Mouse (Mus musculus) liver, embryonic 11.5 days (tissue): ENCODE results near the gene Celf2. TPM values are rescaled to one million over a fixed set of nuclear protein-coding genes. Genes with fewer than 3 reads are reported as not detected.

Experiments
- ATAC-seq: fragments of 200-750 bp; cut with Nextera tagmentation; replicated peaks from 2 replicates; pipeline ENCODE4 v1.8.0; 2017; ENCODE audit warnings: moderate number of reproducible peaks, mild to moderate bottlenecking, moderate TSS enrichment, moderate library complexity; ENCODE audit not compliant: low FRiP score
- DNase-seq: peaks from one replicate; pipeline ENCODE4 v3.0.0-alpha.2; 2017; ENCODE audit warnings: low spot score
- H3K27ac ChIP-seq: fragments of 300-500 bp; sonication (generic); 2 replicates; pipeline ENCODE4 v1.5.1; 2014; ENCODE audit warnings: mild to moderate bottlenecking, low read depth, low read length, control low read depth
- H3K27me3 ChIP-seq: fragments of 300-500 bp; sonication (generic); replicated peaks from 2 replicates; pipeline ENCODE4 v1.6.1; 2014; ENCODE audit warnings: low read length, mixed read lengths; ENCODE audit not compliant: control insufficient read depth, insufficient read depth
- H3K36me3 ChIP-seq: fragments of 300-500 bp; sonication (generic); 2 replicates; pipeline ENCODE4 v1.6.1; 2014; ENCODE audit warnings: mild to moderate bottlenecking, low read length, moderate library complexity, mixed read lengths; ENCODE audit not compliant: control insufficient read depth, insufficient read depth
- H3K4me1 ChIP-seq: fragments of 300-500 bp; sonication (generic); replicated peaks from 2 replicates; pipeline ENCODE4 v1.6.1; 2014; ENCODE audit warnings: low read length, mixed read lengths; ENCODE audit not compliant: control insufficient read depth, insufficient read depth
- H3K4me2 ChIP-seq: fragments of 300-500 bp; sonication (generic); 2 replicates; pipeline ENCODE4 v1.6.1; 2014; ENCODE audit warnings: mild to moderate bottlenecking, control low read depth, moderate library complexity
- H3K4me3 ChIP-seq: fragments of 300-500 bp; sonication (generic); 2 replicates; pipeline ENCODE4 v1.5.1; 2014; ENCODE audit warnings: low read depth, low read length, control low read depth
- H3K9ac ChIP-seq: fragments of 300-500 bp; sonication (generic); 2 replicates; pipeline ENCODE4 v1.6.1; 2014; ENCODE audit warnings: low read depth, low read length, control low read depth
- H3K9me3 ChIP-seq: fragments of 300-500 bp; sonication (generic); 2 replicates; pipeline ENCODE4 v1.6.1; 2016; ENCODE audit warnings: low read length, inconsistent platforms, mixed read lengths; ENCODE audit not compliant: control insufficient read depth
- WGBS: fragments of 180-500 bp; shearing (Covaris S2); extraction: QIAGEN DNeasy Blood & Tissue Kit; methylation state at CpG from one replicate; pipeline ENCODE4 v1.1.7; 2014; 5-methylcytosine and 5-hydroxymethylcytosine counted together
- polyA plus RNA-seq: library from polyadenylated mRNA; unstranded; fragments of >200 nt; fragmentation: Nextera tagmentation; extraction: Ambion mirVana; gene quantifications from 2 replicates; pipeline ENCODE4 v1.2.1, GENCODE M21; 2014

The Celf2 gene
- polyA plus RNA-seq, 1 experiment from 2014 or later, result 21.1 TPM

DNA sequence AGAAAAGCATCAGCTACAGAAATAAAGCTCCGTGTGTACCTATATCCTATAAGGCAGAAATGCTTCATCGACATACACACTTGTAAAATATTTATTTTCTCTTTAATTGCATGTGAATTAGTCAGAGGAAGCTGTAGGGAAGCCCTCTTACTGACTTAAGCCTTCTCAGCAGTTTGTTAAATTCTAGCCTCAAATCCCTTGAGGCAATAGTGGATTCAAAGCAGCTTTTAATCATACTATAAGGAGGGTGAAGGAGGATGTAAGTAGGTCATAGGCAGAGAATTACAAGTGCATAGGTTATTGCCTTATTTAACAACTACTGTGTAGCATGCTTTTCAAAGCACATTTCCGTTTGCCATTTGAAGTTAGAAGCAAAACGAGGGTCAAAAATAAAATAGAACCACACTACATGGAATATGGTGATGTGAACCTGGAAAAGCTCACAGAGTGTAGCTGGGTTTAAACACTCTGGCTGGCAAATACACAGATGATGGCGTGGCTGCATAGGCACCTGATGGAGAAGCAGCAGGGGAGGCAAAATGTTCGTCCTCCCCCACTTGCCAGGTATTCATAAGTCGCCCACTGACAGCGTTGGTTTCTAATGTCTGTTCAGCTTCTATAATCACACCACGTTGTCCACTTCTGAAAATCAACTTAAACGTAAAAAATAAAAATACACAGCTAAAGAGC lies 635.0 kb downstream of the Celf2 start:
- H3K36me3 ChIP-seq, result no peaks in the 10 kb centered on the region
- 57% methylated on average over 10 of the region's 10 CpGs for WGBS
- ATAC-seq, result no peak
- no peaks in the 10 kb centered on the region for H3K9me3 ChIP-seq
- H3K9ac ChIP-seq, result no peak overlapping the region
- no peaks in the 10 kb centered on the region; the same call in 1 of the 2 replicates for H3K4me1 ChIP-seq
- H3K4me2 ChIP-seq, result no peak overlapping the region
- H3K4me3 ChIP-seq, result no peak overlapping the region
- DNase-seq, result no peak
- H3K27ac ChIP-seq, result no peak overlapping the region
- H3K27me3 ChIP-seq, result peaks cover 28% of the 10 kb centered on the region

DNA sequence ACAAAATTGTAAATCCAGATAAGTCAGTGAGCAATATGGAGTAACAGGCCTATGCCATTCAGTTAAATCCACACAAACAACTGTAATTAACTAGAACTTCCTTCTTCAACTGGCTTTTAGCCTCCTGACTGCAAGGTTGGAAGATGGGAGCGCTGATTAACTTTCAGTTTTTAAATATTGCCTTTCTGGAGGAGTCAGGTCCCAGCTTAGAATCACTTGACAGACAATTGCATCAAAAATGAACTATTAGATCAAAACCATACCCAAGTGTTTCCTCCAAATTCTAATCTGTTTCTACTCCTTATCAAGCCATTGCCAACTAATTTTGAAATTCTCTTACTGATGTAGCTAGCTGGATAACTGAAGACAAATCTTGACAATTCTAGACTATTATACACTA lies 635.7 kb downstream of the Celf2 start:
- 87% methylated on average over 1 of the region's 1 CpGs for WGBS
- H3K9me3 ChIP-seq, result no peaks in the 10 kb centered on the region
- DNase-seq (no peak), ATAC-seq (no peak)
- H3K4me1 ChIP-seq, result no peaks in the 10 kb centered on the region; the same call in 1 of the 2 replicates
- no peak overlapping the region for H3K4me2 ChIP-seq
- no peaks in the 10 kb centered on the region for H3K36me3 ChIP-seq
- peaks cover 28% of the 10 kb centered on the region for H3K27me3 ChIP-seq
- no peak overlapping the region for H3K9ac ChIP-seq
- H3K27ac ChIP-seq, result no peak overlapping the region
- no peak overlapping the region for H3K4me3 ChIP-seq

DNA sequence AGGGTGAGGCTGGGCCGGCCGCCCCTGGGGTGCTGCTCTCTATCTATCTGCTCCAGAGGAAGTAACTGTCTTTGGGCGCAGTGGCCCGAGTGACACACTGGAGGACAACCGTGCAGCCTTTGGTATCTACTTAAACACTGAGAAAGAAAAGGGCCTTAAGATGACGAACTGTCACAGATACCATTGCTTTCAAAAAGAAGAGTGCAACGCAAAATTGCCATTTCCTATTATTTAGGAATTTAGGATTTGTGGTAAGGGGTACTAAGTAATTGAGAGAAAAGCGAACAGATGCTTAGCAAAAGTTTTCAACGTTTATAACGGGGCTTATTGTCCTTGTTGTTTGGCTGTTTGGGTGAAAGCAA lies 636.5 kb downstream of the Celf2 start:
- peak overlapping the region; percentile 75 for H3K4me3 ChIP-seq
- ATAC-seq (peak; percentile 75; the same call in 1 of the 2 replicates), DNase-seq (no peak)
- no peak overlapping the region for H3K27ac ChIP-seq
- H3K27me3 ChIP-seq, result peaks cover 30% of the 10 kb centered on the region
- peak overlapping the region; percentile 56 for H3K9ac ChIP-seq
- no peaks in the 10 kb centered on the region for H3K9me3 ChIP-seq
- 10% methylated on average over 10 of the region's 10 CpGs for WGBS
- no peaks in the 10 kb centered on the region; the same call in 1 of the 2 replicates for H3K4me1 ChIP-seq
- peak overlapping the region; percentile 97 for H3K4me2 ChIP-seq
- H3K36me3 ChIP-seq, result no peaks in the 10 kb centered on the region

DNA sequence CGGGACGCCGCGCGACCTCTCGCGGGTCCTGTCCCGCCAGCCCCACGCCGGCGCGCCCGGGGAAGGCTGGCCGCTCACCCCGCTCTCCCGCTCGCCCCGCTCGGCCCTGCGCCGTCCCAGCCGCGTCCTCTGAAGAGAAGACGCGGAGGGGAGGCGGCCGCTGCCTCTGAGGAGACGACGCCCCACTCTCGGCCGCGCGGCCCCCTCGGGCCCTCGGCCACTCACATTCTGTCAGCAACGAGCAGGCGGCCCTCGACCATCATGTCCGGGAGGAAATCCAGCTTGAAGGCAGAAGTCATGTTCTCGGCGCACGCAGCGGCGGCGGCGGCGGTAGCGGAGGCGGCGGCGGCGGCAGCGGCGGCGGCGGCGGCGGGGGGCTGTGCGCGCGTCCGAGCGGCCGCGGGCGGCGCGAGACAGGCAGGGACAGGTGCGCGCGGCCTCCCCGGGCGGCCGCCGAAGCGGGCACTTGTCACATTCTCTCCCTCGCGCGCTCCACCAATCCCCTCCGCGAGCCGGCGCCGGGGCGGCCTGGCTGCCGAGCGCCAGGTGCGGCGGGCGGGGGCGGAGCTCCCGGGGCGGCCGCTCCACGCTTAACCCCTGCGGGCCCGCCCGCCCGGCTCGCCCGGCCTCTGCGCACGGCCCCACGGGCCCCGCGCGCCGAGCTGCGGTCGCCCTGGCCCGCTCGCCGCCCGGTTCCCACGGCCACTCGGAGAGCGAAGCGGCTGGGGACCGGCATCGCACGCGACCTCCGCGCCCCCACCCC lies 637.1 kb downstream of the Celf2 start:
- ATAC-seq (peak; percentile 92), DNase-seq (peak; percentile 65)
- H3K36me3 ChIP-seq, result no peaks in the 10 kb centered on the region
- peaks cover 30% of the 10 kb centered on the region for H3K27me3 ChIP-seq
- peak overlapping the region; percentile 97 for H3K4me2 ChIP-seq
- no peaks in the 10 kb centered on the region for H3K9me3 ChIP-seq
- peak overlapping the region; percentile 56 for H3K9ac ChIP-seq
- H3K4me3 ChIP-seq, result peak overlapping the region; percentile 75
- no peaks in the 10 kb centered on the region; the same call in 1 of the 2 replicates for H3K4me1 ChIP-seq
- under 1% methylated on average over 92 of the region's 124 CpGs for WGBS
- no peak overlapping the region for H3K27ac ChIP-seq

DNA sequence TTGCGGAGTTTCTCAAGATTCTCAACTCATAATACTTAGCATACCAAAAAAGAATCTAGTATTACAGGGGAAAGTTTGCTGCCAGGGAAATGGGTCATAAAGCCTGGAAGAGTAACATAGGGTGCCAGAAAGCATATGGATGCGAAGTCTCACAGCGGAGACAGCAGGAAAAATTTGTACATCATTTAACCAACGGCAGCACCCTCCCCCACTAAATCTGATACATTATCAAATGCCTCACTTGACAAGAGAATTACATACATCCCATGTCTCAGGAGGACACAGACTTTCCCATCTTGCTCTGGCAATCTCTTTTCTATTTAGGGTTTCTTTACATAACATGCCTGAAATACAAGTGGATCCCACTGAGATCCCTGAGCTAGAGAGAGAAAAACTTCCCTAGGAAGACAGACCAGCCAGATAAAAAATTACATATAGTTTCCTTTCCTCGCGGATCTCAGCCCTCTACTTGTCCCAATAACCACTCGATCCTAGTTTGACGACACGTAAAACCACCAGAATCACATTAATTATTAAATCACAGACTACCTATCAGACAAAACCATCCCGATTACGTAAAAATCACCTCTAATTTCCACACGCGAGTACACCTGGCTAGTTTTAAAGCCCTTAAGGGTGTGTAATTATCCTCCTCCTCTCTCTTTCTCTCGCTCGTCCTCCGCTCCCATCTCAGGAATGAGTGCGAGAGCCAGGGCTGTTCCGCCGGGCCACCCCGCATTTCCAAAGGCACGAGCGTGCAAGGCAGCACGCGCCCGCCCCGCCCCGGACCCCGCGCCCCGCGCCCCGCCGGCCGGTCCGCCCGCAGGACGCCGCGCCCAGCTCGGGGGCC lies 637.9 kb downstream of the Celf2 start:
- no peaks in the 10 kb centered on the region; the same call in 1 of the 2 replicates for H3K4me1 ChIP-seq
- H3K27me3 ChIP-seq, result peaks cover 30% of the 10 kb centered on the region
- 4% methylated on average over 40 of the region's 40 CpGs for WGBS
- DNase-seq (no peak), ATAC-seq (peak; percentile 42; the same call in 1 of the 2 replicates)
- no peaks in the 10 kb centered on the region for H3K9me3 ChIP-seq
- peak overlapping the region; percentile 56 for H3K9ac ChIP-seq
- peak overlapping the region; percentile 75 for H3K4me3 ChIP-seq
- no peaks in the 10 kb centered on the region for H3K36me3 ChIP-seq
- H3K27ac ChIP-seq, result no peak overlapping the region
- H3K4me2 ChIP-seq, result peak overlapping the region; percentile 97

DNA sequence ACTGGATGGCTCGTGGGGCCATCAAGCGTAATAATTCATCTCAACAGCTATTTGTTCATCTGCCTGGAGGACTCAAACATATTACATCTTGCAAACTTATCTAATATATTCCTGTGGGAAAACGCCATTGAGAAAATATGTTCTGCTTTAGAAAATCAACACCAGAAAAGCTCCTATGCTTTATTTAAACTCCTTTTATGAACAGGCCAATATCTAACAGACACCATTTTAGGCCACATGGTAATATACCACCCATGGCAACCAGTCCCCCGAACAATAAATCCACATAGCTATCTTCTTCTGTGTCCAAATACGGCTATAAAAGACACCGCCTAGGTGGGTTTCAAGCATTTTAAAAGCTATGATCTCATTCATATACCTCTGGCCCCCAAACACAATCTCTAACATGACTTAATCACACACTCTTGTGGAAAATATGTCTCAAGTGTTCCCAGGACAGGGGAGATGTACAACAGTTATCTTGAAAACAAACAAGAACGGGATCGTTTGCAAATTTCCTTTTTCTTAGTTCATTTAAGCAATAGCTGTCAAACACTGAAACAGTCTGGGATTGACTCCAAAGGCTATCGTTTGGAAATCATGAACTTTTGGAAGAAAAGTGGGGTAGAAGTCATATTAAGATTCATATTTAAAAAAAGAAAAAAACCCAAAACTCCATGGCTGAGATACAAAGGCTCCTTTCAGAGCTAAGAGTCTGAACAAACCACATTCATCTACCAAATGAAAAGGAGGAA lies 639.2 kb downstream of the Celf2 start:
- WGBS, result 76% methylated on average over 9 of the region's 9 CpGs
- peaks cover 30% of the 10 kb centered on the region for H3K27me3 ChIP-seq
- no peak for DNase-seq
- H3K4me2 ChIP-seq, result no peak overlapping the region
- ATAC-seq, result no peak
- no peak overlapping the region for H3K27ac ChIP-seq
- H3K9me3 ChIP-seq, result no peaks in the 10 kb centered on the region
- H3K4me1 ChIP-seq, result no peaks in the 10 kb centered on the region; the same call in 1 of the 2 replicates
- H3K36me3 ChIP-seq, result no peaks in the 10 kb centered on the region
- no peak overlapping the region for H3K4me3 ChIP-seq
- H3K9ac ChIP-seq, result no peak overlapping the region

DNA sequence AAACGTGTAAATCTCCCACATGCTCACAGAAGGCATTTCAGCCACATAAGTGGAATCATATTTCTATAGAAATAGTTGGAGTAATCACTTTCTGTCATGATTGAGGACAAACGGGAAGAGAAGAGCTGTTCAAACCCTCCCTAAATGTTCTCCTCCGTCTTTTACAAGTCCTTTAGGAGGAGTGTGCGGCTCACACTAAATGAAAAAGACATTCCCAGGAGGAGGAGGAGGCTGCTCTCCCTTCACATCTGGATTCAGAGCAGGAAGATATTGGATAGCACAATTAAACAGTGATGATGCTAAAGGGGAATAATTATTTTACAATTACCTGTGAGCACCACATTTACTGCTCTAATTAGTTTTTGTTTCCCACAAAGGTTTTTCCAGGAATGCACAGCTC lies 642.1 kb downstream of the Celf2 start:
- ATAC-seq, result no peak

DNA sequence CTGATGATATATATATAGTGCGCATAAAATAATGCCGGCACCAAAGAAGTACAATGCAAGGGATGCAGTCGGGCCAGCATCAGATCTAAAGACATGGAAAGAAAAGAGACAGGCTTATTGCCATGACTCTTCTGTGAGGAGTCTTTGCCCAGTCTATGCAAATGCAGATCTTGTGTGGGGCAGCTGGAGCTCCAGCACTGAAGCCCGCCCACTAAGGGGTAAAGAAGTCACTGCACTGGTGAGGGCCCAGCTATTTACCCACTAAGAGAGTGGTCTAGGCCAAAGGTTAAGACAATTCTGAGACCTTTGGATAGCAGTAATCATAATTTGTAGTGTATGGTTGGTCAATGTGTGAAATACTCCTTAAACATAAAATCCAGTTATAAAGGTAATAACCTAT lies 643.6 kb downstream of the Celf2 start:
- Histone ChIP-seq H3K27me3 (peaks cover 3% of the 10 kb centered on the region; the same call in 1 of the 2 replicates), H3K9me3 (no peaks in the 10 kb centered on the region), H3K36me3 (no peaks in the 10 kb centered on the region), H3K4me3 (no peak overlapping the region), H3K4me2 (no peak overlapping the region), H3K27ac (no peak overlapping the region), H3K4me1 (no peaks in the 10 kb centered on the region), H3K9ac (no peak overlapping the region)
- ATAC-seq, result no peak
- no peak for DNase-seq
- WGBS, result 82% methylated on average over 4 of the region's 4 CpGs

More for the DNA sequence above, 642.1 kb downstream of the Celf2 start:
- no peaks in the 10 kb centered on the region for H3K36me3 ChIP-seq
- H3K4me2 ChIP-seq, result no peak overlapping the region
- peaks cover 18% of the 10 kb centered on the region for H3K27me3 ChIP-seq
- no peak for DNase-seq
- H3K4me3 ChIP-seq, result no peak overlapping the region
- H3K27ac ChIP-seq, result no peak overlapping the region
- 61% methylated on average over 4 of the region's 4 CpGs for WGBS
- H3K4me1 ChIP-seq, result no peaks in the 10 kb centered on the region
- no peaks in the 10 kb centered on the region for H3K9me3 ChIP-seq
- no peak overlapping the region for H3K9ac ChIP-seq
